Mouse (Mus musculus): ENCODE data around the gene Ccdc169.

- TF ChIP-seq POLR2A (IDR thresholded peaks at IDR 0.05; ENCODE audit: control insufficient read depth, low read depth, low read length), result no peak
- TF ChIP-seq CTCF (IDR thresholded peaks at IDR 0.05; ENCODE audit: control insufficient read depth, insufficient read depth, insufficient replicate concordance, low read depth, low read length), result no peak
These were observed 17.8 kb upstream of the Ccdc169 start for GRCm38 (mm10) chr3:55119275-55119898.

Measured in testis, adult 2 months (tissue).